In genomic region chr4:139142985-139143384, GRCm38 (mm10) we compare ENCODE assay signal across 9 mouse cellular contexts. TPM values are rescaled to one million over a fixed set of nuclear protein-coding genes. Genes with fewer than 3 reads are reported as not detected.
A peak's percentile ranks its signal among the peaks of the same experiment; 100 is the strongest.
DNase-seq lines count a peak whose midpoint lies in the region; ATAC-seq and TF ChIP-seq lines count a peak whose summit lies in the region.
"Had no signal": no experiment of that assay in that cellular context is flagged by ENCODE, and none has a peak within 500 bp of the region (broad histone marks: within the 10 kb centered on the region; RNA-seq: fewer than 3 reads in every experiment).

No protein-coding gene starts in this region.

- no peak overlapping the region for H3K27ac ChIP-seq in heart, embryonic 12.5 days (ENCODE audit: poor library complexity, severe bottlenecking)
- H3K27ac ChIP-seq in forebrain, embryonic 10.5 days = peak overlapping the region; percentile 74
- H3K27ac ChIP-seq in liver, embryonic 12.5 days = no peak overlapping the region
- H3K27ac ChIP-seq: limb, embryonic 15.5 days had no signal

- H3K4me3 ChIP-seq in heart, embryonic 12.5 days = no peak overlapping the region
- H3K4me3 ChIP-seq in E14TG2a.4 (replicated peaks; ENCODE audit: low read length) = peak overlapping the region; percentile 63
- H3K4me3 ChIP-seq in forebrain, embryonic 10.5 days = peak overlapping the region; percentile 11; the same call in 1 of the 2 replicates
- H3K4me3 ChIP-seq in liver, embryonic 12.5 days = no peak overlapping the region
- H3K4me3 ChIP-seq: limb, embryonic 15.5 days had no signal

- H3K4me2 ChIP-seq in heart, embryonic 12.5 days = peak overlapping the region; percentile 28
- H3K4me2 ChIP-seq in liver, embryonic 12.5 days = peak overlapping the region; percentile 22; the same call in 1 of the 2 replicates
- H3K4me2 ChIP-seq: limb, embryonic 15.5 days had no signal

- H3K4me1 ChIP-seq in heart, embryonic 12.5 days (replicated peaks) = no peaks in the 10 kb centered on the region
- H3K4me1 ChIP-seq in E14TG2a.4 (replicated peaks; ENCODE audit: low read depth, low read length) = peaks cover 55% of the 10 kb centered on the region
- peaks cover 10% of the 10 kb centered on the region for H3K4me1 ChIP-seq in forebrain, embryonic 10.5 days
- no peaks in the 10 kb centered on the region for H3K4me1 ChIP-seq in liver, embryonic 12.5 days

- no peak for DNase-seq in heart, adult 18-20 months
- peak; percentile 57 for DNase-seq in forebrain, embryonic 10.5 days (ENCODE audit: extremely low spot score, low spot score)
- DNase-seq in cerebellum, adult 18-20 months = no peak
- no peak for DNase-seq in cerebellum, adult 9-11 months

- H3K36me3 ChIP-seq in heart, embryonic 12.5 days = no peaks in the 10 kb centered on the region
- no peaks in the 10 kb centered on the region for H3K36me3 ChIP-seq in E14TG2a.4 (ENCODE audit: insufficient read depth, low read length)
- H3K36me3 ChIP-seq in forebrain, embryonic 10.5 days (replicated peaks) = no peaks in the 10 kb centered on the region
- H3K36me3 ChIP-seq in liver, embryonic 12.5 days = no peaks in the 10 kb centered on the region
- H3K36me3 ChIP-seq: limb, embryonic 15.5 days had no signal

- H3K9me3 ChIP-seq in heart, embryonic 12.5 days (replicated peaks) = peaks cover 8% of the 10 kb centered on the region
- H3K9me3 ChIP-seq in E14TG2a.4 (ENCODE audit: low read length) = peaks cover 3% of the 10 kb centered on the region
- H3K9me3 ChIP-seq in forebrain, embryonic 10.5 days = peaks cover 6% of the 10 kb centered on the region
- 0 out of 2 replicates have a peak, but pooled peaks cover 5% of the 10 kb centered on the region for H3K9me3 ChIP-seq in liver, embryonic 12.5 days (replicated peaks)
- H3K9me3 ChIP-seq: limb, embryonic 15.5 days had no signal

- no peak overlapping the region for H3K9ac ChIP-seq in heart, embryonic 12.5 days
- no peak overlapping the region for H3K9ac ChIP-seq in liver, embryonic 12.5 days
- H3K9ac ChIP-seq: limb, embryonic 15.5 days had no signal

- H3K27me3 ChIP-seq in heart, embryonic 12.5 days (replicated peaks) = no peaks in the 10 kb centered on the region
- H3K27me3 ChIP-seq in E14TG2a.4 (ENCODE audit: insufficient read depth, low read length) = no peaks in the 10 kb centered on the region
- no peaks in the 10 kb centered on the region for H3K27me3 ChIP-seq in forebrain, embryonic 10.5 days (ENCODE audit: poor library complexity, severe bottlenecking)
- 0 out of 2 replicates have a peak, but pooled peaks cover 7% of the 10 kb centered on the region for H3K27me3 ChIP-seq in liver, embryonic 12.5 days (replicated peaks)
- H3K27me3 ChIP-seq: limb, embryonic 15.5 days had no signal

- no peak for TF ChIP-seq CTCF in E14TG2a.4 (conservative IDR thresholded peaks at IDR 0.05; ENCODE audit: low read length)

- no peak for ATAC-seq in heart, embryonic 12.5 days (ENCODE audit: insufficient number of reproducible peaks, low FRiP score)
- ATAC-seq in liver, embryonic 12.5 days = no peak
- no peak for ATAC-seq in granulocyte monocyte progenitor cell, adult 5-6 weeks (replicated peaks; ENCODE audit: poor library complexity, severe bottlenecking)

- WGBS in heart, embryonic 12.5 days = 55% methylated on average over 9 of the region's 9 CpGs
- 42% methylated on average over 9 of the region's 9 CpGs for WGBS in forebrain, embryonic 10.5 days
- 60% methylated on average over 9 of the region's 9 CpGs for WGBS in liver, embryonic 12.5 days (ENCODE audit: insufficient replicate concordance)

RNA-seq across cellular contexts. Expression of gene Minos1, which starts 12.1 kb away (rescaled TPM):
- polyA plus RNA-seq in heart, embryonic 12.5 days (2016; fragmentation: Nextera tagmentation; extraction: Ambion mirVana) = 682 and 719 TPM in 2 replicates
- total RNA-seq in heart, adult 18-20 months (2021) = 100 to 1,000 TPM; 596 to 645 TPM
- 375 and 389 TPM in 2 replicates for polyA plus RNA-seq in forebrain, embryonic 10.5 days (2016; fragmentation: Nextera tagmentation; extraction: Ambion mirVana)
- 401 and 406 TPM in 2 replicates for polyA plus RNA-seq in liver, embryonic 12.5 days (2016; fragmentation: Nextera tagmentation; extraction: Ambion mirVana)
- 530 and 613 TPM in 2 replicates for total RNA-seq in granulocyte monocyte progenitor cell, adult 5-6 weeks (2014; fragmentation: Nextera tagmentation)
- 186 and 246 TPM in 2 replicates for total RNA-seq in granulocyte monocyte progenitor cell, adult 5-6 weeks (2017)

RNA-seq across cellular contexts. Expression of gene Capzb, which starts 49.7 kb away (rescaled TPM):
- 395 and 402 TPM in 2 replicates for polyA plus RNA-seq in heart, embryonic 12.5 days (2016; fragmentation: Nextera tagmentation; extraction: Ambion mirVana)
- total RNA-seq in heart, adult 18-20 months (2021) = 100 to 1,000 TPM; 356 to 380 TPM
- 340 and 360 TPM in 2 replicates for polyA plus RNA-seq in forebrain, embryonic 10.5 days (2016; fragmentation: Nextera tagmentation; extraction: Ambion mirVana)
- polyA plus RNA-seq in liver, embryonic 12.5 days (2016; fragmentation: Nextera tagmentation; extraction: Ambion mirVana) = 208 and 209 TPM in 2 replicates
- 374 and 389 TPM in 2 replicates for total RNA-seq in granulocyte monocyte progenitor cell, adult 5-6 weeks (2014; fragmentation: Nextera tagmentation)
- 129 and 155 TPM in 2 replicates for total RNA-seq in granulocyte monocyte progenitor cell, adult 5-6 weeks (2017)

RNA-seq across cellular contexts. Expression of gene Nbl1, which starts 50.2 kb away (rescaled TPM):
- 10.1 and 10.6 TPM in 2 replicates for polyA plus RNA-seq in heart, embryonic 12.5 days (2016; fragmentation: Nextera tagmentation; extraction: Ambion mirVana)
- 10 to 100 TPM; 17.2 to 28.6 TPM for total RNA-seq in heart, adult 18-20 months (2021)
- polyA plus RNA-seq in forebrain, embryonic 10.5 days (2016; fragmentation: Nextera tagmentation; extraction: Ambion mirVana) = 19.6 and 22.7 TPM in 2 replicates
- 2.1 and 2.5 TPM in 2 replicates for polyA plus RNA-seq in liver, embryonic 12.5 days (2016; fragmentation: Nextera tagmentation; extraction: Ambion mirVana)
- total RNA-seq in granulocyte monocyte progenitor cell, adult 5-6 weeks (2014; fragmentation: Nextera tagmentation) = not detected in 2 replicates
- not detected in 2 replicates for total RNA-seq in granulocyte monocyte progenitor cell, adult 5-6 weeks (2017)

Comparison
In these comparisons a context has a peak if more than half of its experiments do, and no peak if none do; other contexts are left out.
1. H3K4me3 ChIP-seq: peak in E14TG2a.4 (single experiment) and forebrain, embryonic 10.5 days (single experiment); none in heart, embryonic 12.5 days (single experiment) and liver, embryonic 12.5 days (single experiment).